Mouse (Mus musculus) ovary, adult 10 weeks (tissue): ENCODE results near the gene Ptbp3. TPM values are rescaled to one million over a fixed set of nuclear protein-coding genes. Genes with fewer than 3 reads are reported as not detected.

ENCODE experiments used
- polyA plus RNA-seq: library from polyadenylated mRNA; stranded (reverse); fragments of 350-450 nt; fragmentation: Illumina TruSeq; extraction: RNeasy Lipid Tissue Mini Kit (QIAGEN cat#74804); gene quantifications from one replicate; pipeline ENCODE4 v1.2.3, GENCODE M21; 2014

Ptbp3 gene
- polyA plus RNA-seq = 538 TPM

GRCm38 (mm10) chr4:59549175-59549976 lies at the start of gene Ptbp3:
TSS of gene Ptbp3 (minus strand) at chr4:59549364.

DNA sequence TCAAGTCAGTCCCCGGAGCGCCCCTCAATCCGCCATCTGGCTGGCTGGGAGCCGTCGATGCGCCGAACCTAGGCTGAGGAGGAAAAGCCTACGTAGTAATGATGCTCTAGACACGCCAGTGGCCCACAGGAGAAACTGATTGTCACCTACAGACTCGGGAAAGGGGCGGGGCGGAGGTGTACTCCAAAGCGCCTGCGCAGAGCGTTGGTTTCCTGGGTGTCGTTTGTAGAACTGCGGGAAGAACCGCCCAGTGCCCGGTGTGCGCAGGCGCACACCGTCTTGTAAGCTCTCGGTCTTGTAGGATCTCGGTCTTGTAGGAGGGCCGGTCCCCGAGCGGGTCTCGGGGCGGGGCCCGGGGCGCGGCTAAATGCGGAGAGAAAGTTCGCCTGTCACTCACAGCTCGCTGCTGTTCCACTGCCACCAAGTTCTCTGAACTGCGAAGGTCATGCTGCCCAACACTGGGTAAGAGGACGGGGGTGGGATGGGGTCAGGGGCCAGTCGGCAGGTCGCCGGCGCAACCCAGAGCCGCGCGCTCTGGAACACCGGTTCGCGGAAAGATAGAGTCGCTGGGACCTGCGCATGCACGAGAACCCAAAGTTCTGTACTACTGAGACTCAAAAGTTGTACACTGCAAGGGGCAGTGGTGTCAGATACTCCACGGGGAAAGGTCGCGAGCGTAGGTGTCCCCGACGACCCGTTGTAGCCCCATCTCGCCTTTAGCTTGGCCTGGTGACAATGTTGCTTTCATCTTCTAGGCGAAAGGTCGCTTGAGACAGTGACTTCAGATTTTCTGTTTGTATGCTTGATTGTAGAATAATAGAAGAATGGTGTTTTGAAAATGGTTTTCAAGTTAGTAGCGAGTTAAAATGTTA lies 32.4 kb upstream of the Ptbp3 start, which contains the start of gene Hsdl2:
Gene Hsdl2 (plus strand): TSS at position 250 of the 872 bp plus-strand sequence.

DNA sequence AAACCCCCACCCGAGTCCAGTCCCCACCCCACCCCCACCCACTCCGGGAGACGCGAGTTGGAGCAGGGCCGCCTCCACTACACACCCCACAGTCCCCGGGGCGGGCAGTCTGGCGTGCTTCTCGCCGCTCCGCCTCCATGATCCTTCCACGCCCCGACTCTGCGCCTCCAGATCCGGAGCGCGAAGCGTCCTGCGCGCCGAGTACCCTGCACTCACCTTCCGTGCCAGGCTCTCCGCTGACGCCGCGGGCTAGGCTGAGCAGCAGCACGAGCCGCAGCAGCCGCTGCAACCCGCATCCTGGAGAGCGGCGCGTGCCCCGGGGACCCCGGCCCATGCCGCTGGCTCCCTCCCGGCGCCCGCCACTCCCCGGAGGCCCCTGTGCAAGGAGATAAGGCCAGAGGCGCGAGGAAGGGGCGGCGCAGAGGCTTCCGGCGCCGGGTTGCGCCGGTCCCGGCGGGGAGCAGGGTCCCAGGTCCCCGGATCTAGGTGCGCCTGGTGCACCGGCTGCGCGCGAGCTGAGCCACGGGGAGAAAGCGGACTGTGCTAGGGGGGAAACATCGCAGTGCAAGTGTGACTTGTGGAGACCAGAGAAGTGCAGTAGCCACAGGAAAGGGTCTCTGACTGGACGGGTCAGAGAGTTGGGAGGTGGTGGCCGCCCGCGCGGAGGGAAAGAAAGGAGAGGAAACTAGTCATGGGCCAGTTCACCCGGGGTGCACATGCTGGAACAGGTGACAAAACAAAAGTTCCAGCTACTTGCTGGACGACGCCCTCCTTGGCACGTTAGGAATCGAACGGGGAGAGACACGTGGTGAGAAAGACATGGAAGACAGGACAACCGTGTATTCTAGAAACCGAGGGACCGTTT lies 110.9 kb downstream of the Ptbp3 start, which contains the start of gene Susd1:
Gene Susd1 (minus strand): TSS at position 644 of the 865 bp plus-strand sequence.

Other genes starting within 250 kb of the Ptbp3 start
- gene Susd1, start 110.7 kb downstream of the Ptbp3 start, polyA plus RNA-seq = 60.8 TPM
- gene Hsdl2, start 32.2 kb upstream of the Ptbp3 start, polyA plus RNA-seq = 130 TPM
- 6.4 TPM for gene E130308A19Rik, start 76.8 kb upstream of the Ptbp3 start, polyA plus RNA-seq